Comparison of ENCODE assay signal across 20 mouse cellular contexts in genomic region chr9:116220616-116221015, GRCm38 (mm10). TPM values are rescaled to one million over a fixed set of nuclear protein-coding genes. Genes with fewer than 3 reads are reported as not detected.
DNase-seq lines count a peak whose midpoint lies in the region; ATAC-seq and TF ChIP-seq lines count a peak whose summit lies in the region.
"Had no signal": no experiment of that assay in that cellular context is flagged by ENCODE, and none has a peak within 500 bp of the region (broad histone marks: within the 10 kb centered on the region; RNA-seq: fewer than 3 reads in every experiment).

No protein-coding gene starts in this region.

- no peak overlapping the region for H3K4me3 ChIP-seq in embryonic facial prominence, embryonic 12.5 days
- H3K4me3 ChIP-seq in embryonic facial prominence, embryonic 10.5 days = no peak overlapping the region
- H3K4me3 ChIP-seq in limb, embryonic 14.5 days (replicated peaks; ENCODE audit: low read length) = no peak overlapping the region
- no peak overlapping the region for H3K4me3 ChIP-seq in thymus, adult 2 months (ENCODE audit: control insufficient read depth, insufficient read depth, low read length)
- H3K4me3 ChIP-seq in hindbrain, embryonic 13.5 days = no peak overlapping the region
- H3K4me3 ChIP-seq: forebrain, embryonic 12.5 days; heart, embryonic 10.5 days; hindbrain, embryonic 12.5 days had no signal

- no peaks in the 10 kb centered on the region for H3K36me3 ChIP-seq in embryonic facial prominence, embryonic 12.5 days
- no peaks in the 10 kb centered on the region for H3K36me3 ChIP-seq in embryonic facial prominence, embryonic 10.5 days (replicated peaks)
- H3K36me3 ChIP-seq in limb, embryonic 14.5 days (ENCODE audit: control insufficient read depth, insufficient read depth, low read length) = no peaks in the 10 kb centered on the region
- no peaks in the 10 kb centered on the region for H3K36me3 ChIP-seq in thymus, adult 2 months (ENCODE audit: control insufficient read depth, insufficient read depth, low read length)
- no peaks in the 10 kb centered on the region for H3K36me3 ChIP-seq in hindbrain, embryonic 13.5 days
- H3K36me3 ChIP-seq: forebrain, embryonic 12.5 days; heart, embryonic 10.5 days; hindbrain, embryonic 12.5 days had no signal

- no peak for DNase-seq in embryonic facial prominence, embryonic 10.5 days (ENCODE audit: low spot score)
- peak; percentile 63 for DNase-seq in kidney, adult 9 months
- DNase-seq in kidney, postnatal 10 days = no peak
- DNase-seq in kidney, postnatal 14 days = peak; percentile 44
- DNase-seq in limb, embryonic 14.5 days (ENCODE audit: low spot score) = no peak
- DNase-seq in thymus, adult 2 months = no peak
- DNase-seq: adrenal gland, postnatal 14 days; cerebellum, adult 18-20 months; cerebellum, adult 9-11 months; gastrocnemius, postnatal 10 days; heart, adult 18-20 months; heart, postnatal 10 days; heart, postnatal 4 days had no signal

- TF ChIP-seq CTCF in thymus, adult 2 months (IDR thresholded peaks at IDR 0.05; ENCODE audit: borderline replicate concordance, control insufficient read depth, extremely low read depth, insufficient read depth, low read length, poor library complexity) = no peak

- 93% methylated on average over 6 of the region's 6 CpGs for WGBS in embryonic facial prominence, embryonic 12.5 days
- WGBS in embryonic facial prominence, embryonic 10.5 days = 92% methylated on average over 6 of the region's 6 CpGs
- WGBS in limb, embryonic 14.5 days = 75% methylated on average over 6 of the region's 6 CpGs
- WGBS in thymus, adult 2 months = 98% methylated on average over 6 of the region's 6 CpGs
- WGBS in hindbrain, embryonic 13.5 days = 89% methylated on average over 6 of the region's 6 CpGs

- H3K4me2 ChIP-seq in embryonic facial prominence, embryonic 12.5 days (replicated peaks) = no peak overlapping the region
- no peak overlapping the region for H3K4me2 ChIP-seq in limb, embryonic 14.5 days (replicated peaks; ENCODE audit: low read depth, low read length, severe bottlenecking)
- H3K4me2 ChIP-seq in hindbrain, embryonic 13.5 days = no peak overlapping the region
- H3K4me2 ChIP-seq: forebrain, embryonic 12.5 days; hindbrain, embryonic 12.5 days had no signal

- H3K27me3 ChIP-seq in embryonic facial prominence, embryonic 12.5 days = no peaks in the 10 kb centered on the region
- no peaks in the 10 kb centered on the region for H3K27me3 ChIP-seq in embryonic facial prominence, embryonic 10.5 days (replicated peaks; ENCODE audit: low read depth, poor library complexity, severe bottlenecking)
- no peaks in the 10 kb centered on the region for H3K27me3 ChIP-seq in limb, embryonic 14.5 days (ENCODE audit: control insufficient read depth, insufficient read depth, low read length)
- no peaks in the 10 kb centered on the region for H3K27me3 ChIP-seq in thymus, adult 2 months (ENCODE audit: control insufficient read depth, insufficient read depth, low read length)
- H3K27me3 ChIP-seq in hindbrain, embryonic 13.5 days = no peaks in the 10 kb centered on the region
- H3K27me3 ChIP-seq: forebrain, embryonic 12.5 days; hindbrain, embryonic 12.5 days had no signal

- H3K4me1 ChIP-seq in embryonic facial prominence, embryonic 12.5 days = peaks cover 21% of the 10 kb centered on the region
- H3K4me1 ChIP-seq in embryonic facial prominence, embryonic 10.5 days = peaks cover 12% of the 10 kb centered on the region
- peaks cover 41% of the 10 kb centered on the region for H3K4me1 ChIP-seq in limb, embryonic 14.5 days (ENCODE audit: control insufficient read depth, insufficient read depth, low read length)
- peaks cover 15% of the 10 kb centered on the region for H3K4me1 ChIP-seq in thymus, adult 2 months (replicated peaks; ENCODE audit: control insufficient read depth, insufficient read depth, low read length)
- 0 out of 2 replicates have a peak, but pooled peaks cover 15% of the 10 kb centered on the region for H3K4me1 ChIP-seq in hindbrain, embryonic 13.5 days (replicated peaks)
- H3K4me1 ChIP-seq: forebrain, embryonic 12.5 days had no signal

- H3K9ac ChIP-seq in embryonic facial prominence, embryonic 12.5 days = no peak overlapping the region
- H3K9ac ChIP-seq in limb, embryonic 14.5 days (ENCODE audit: low read depth, low read length, severe bottlenecking) = no peak overlapping the region
- H3K9ac ChIP-seq in hindbrain, embryonic 13.5 days = no peak overlapping the region
- H3K9ac ChIP-seq: forebrain, embryonic 12.5 days; hindbrain, embryonic 12.5 days had no signal

- no peak for TF ChIP-seq POLR2A in limb, embryonic 14.5 days (IDR thresholded peaks at IDR 0.05; ENCODE audit: borderline replicate concordance, extremely low read depth, insufficient read depth, insufficient read length)
- no peak for TF ChIP-seq POLR2A in thymus, adult 2 months (IDR thresholded peaks at IDR 0.05; ENCODE audit: control insufficient read depth, extremely low read depth, insufficient read depth, low read length, poor library complexity)

- ATAC-seq in embryonic facial prominence, embryonic 12.5 days (ENCODE audit: insufficient number of reproducible peaks, insufficient read depth, low FRiP score, low TSS enrichment) = no peak
- ATAC-seq in limb, embryonic 14.5 days (ENCODE audit: low FRiP score, low read depth) = no peak
- no peak for ATAC-seq in hindbrain, embryonic 13.5 days (ENCODE audit: low FRiP score)
- ATAC-seq: CD4-positive, CD25-positive, alpha-beta regulatory T cell, adult 4 months; forebrain, embryonic 16.5 days had no signal

- H3K9me3 ChIP-seq in embryonic facial prominence, embryonic 12.5 days = no peaks in the 10 kb centered on the region
- H3K9me3 ChIP-seq in embryonic facial prominence, embryonic 10.5 days = no peaks in the 10 kb centered on the region
- H3K9me3 ChIP-seq in limb, embryonic 14.5 days (ENCODE audit: control insufficient read depth, low read length) = no peaks in the 10 kb centered on the region
- H3K9me3 ChIP-seq in hindbrain, embryonic 13.5 days = no peaks in the 10 kb centered on the region
- H3K9me3 ChIP-seq: forebrain, embryonic 12.5 days; heart, embryonic 10.5 days; hindbrain, embryonic 12.5 days had no signal

- H3K27ac ChIP-seq in embryonic facial prominence, embryonic 12.5 days = 0 out of 2 replicates have a peak overlapping the region, but pooled peaks have one; percentile 30
- no peak overlapping the region for H3K27ac ChIP-seq in embryonic facial prominence, embryonic 10.5 days (replicated peaks)
- 0 out of 2 replicates have a peak overlapping the region, but pooled peaks have one; percentile 88 for H3K27ac ChIP-seq in limb, embryonic 14.5 days (replicated peaks; ENCODE audit: low read depth, low read length)
- H3K27ac ChIP-seq in thymus, adult 2 months (ENCODE audit: control insufficient read depth, insufficient read depth, low read length) = no peak overlapping the region
- H3K27ac ChIP-seq in hindbrain, embryonic 13.5 days = no peak overlapping the region
- H3K27ac ChIP-seq: forebrain, embryonic 12.5 days; heart, embryonic 10.5 days; hindbrain, embryonic 12.5 days had no signal

RNA-seq across cellular contexts. Expression of gene Tgfbr2, which starts 45.5 kb away (rescaled TPM):
- polyA plus RNA-seq in embryonic facial prominence, embryonic 12.5 days (2016; fragmentation: Nextera tagmentation; extraction: Ambion mirVana) = 27.4 and 28.7 TPM in 2 replicates
- polyA plus RNA-seq in embryonic facial prominence, embryonic 10.5 days (2016; fragmentation: Nextera tagmentation; extraction: Ambion mirVana) = 8.6 and 9.2 TPM in 2 replicates
- 58.8 and 73.8 TPM in 2 replicates for polyA plus RNA-seq in limb, embryonic 14.5 days (2012; rRNA removed)
- 67.2 and 71.5 TPM in 2 replicates for polyA plus RNA-seq in limb, embryonic 14.5 days (2014; fragmentation: Nextera tagmentation; extraction: Ambion mirVana)
- polyA plus RNA-seq in thymus, adult 2 months (2012; rRNA removed) = 57.2 and 60.1 TPM in 2 replicates
- 8.9 and 9.0 TPM in 2 replicates for polyA plus RNA-seq in hindbrain, embryonic 13.5 days (2015; fragmentation: Nextera tagmentation; extraction: Ambion mirVana)

Comparison
In these comparisons a context has a peak if more than half of its experiments do, and no peak if none do; other contexts are left out.
1. H3K27ac ChIP-seq: peak in embryonic facial prominence, embryonic 12.5 days (single experiment) and limb, embryonic 14.5 days (single experiment); none in embryonic facial prominence, embryonic 10.5 days (single experiment), thymus, adult 2 months (single experiment) and hindbrain, embryonic 13.5 days (single experiment).
2. DNase-seq: peak in kidney, adult 9 months (single experiment) and kidney, postnatal 14 days (single experiment); none in embryonic facial prominence, embryonic 10.5 days (single experiment), kidney, postnatal 10 days (single experiment), limb, embryonic 14.5 days (single experiment) and thymus, adult 2 months (single experiment).